Mouse (Mus musculus) spleen, postnatal 10 days (tissue): ENCODE data around the gene Atxn7l3.

ENCODE experiments used
- DNase-seq, 2 experiments: peaks; one replicate each; pipeline ENCODE4 v3.0.0; 2021 to 2022; ENCODE audit warnings: low spot score in 2 of 2

Gene Atxn7l3

GRCm38 (mm10) chr11:102266631-102267355, 29.6 kb downstream of the Atxn7l3 start:
- no peak for DNase-seq

- no peak for DNase-seq
These were observed 30.6 kb downstream of the Atxn7l3 start for GRCm38 (mm10) chr11:102265816-102266215.

- DNase-seq: no peak
These were observed 33.2 kb downstream of the Atxn7l3 start for GRCm38 (mm10) chr11:102263211-102263610.

- DNase-seq: no peak
These were observed 37.9 kb downstream of the Atxn7l3 start for GRCm38 (mm10) chr11:102258521-102258920.

- no peak for DNase-seq
These were observed 38.3 kb downstream of the Atxn7l3 start for GRCm38 (mm10) chr11:102258095-102258494.

GRCm38 (mm10) chr11:102257514-102257913, 38.9 kb downstream of the Atxn7l3 start:
- DNase-seq: peak in 1 of 2 experiments; percentile 50

- DNase-seq: no peak
These were observed 46.9 kb downstream of the Atxn7l3 start for GRCm38 (mm10) chr11:102249351-102250090.

- DNase-seq: peak; percentile 98
These were observed 47.7 kb downstream of the Atxn7l3 start, which contains the start of gene BC030867 for GRCm38 (mm10) chr11:102248630-102249230. TSS of gene BC030867 (plus strand) at chr11:102248882.

GRCm38 (mm10) chr11:102246871-102247270, 49.6 kb downstream of the Atxn7l3 start:
- no peak for DNase-seq

- DNase-seq: no peak
These were observed 50.2 kb downstream of the Atxn7l3 start for GRCm38 (mm10) chr11:102246273-102246635.

GRCm38 (mm10) chr11:102245581-102246272, 50.7 kb downstream of the Atxn7l3 start:
- no peak for DNase-seq

GRCm38 (mm10) chr11:102244926-102245449, 51.4 kb downstream of the Atxn7l3 start:
- DNase-seq: peak in 1 of 2 experiments; percentile 49

GRCm38 (mm10) chr11:102241874-102242273, 54.6 kb downstream of the Atxn7l3 start:
- no peak for DNase-seq

GRCm38 (mm10) chr11:102241246-102241645, 55.2 kb downstream of the Atxn7l3 start:
- DNase-seq: no peak

- DNase-seq: no peak
These were observed 55.8 kb downstream of the Atxn7l3 start for GRCm38 (mm10) chr11:102240636-102241035.
